Mouse (Mus musculus): ENCODE measurements around the gene Rbms3. TPM values are rescaled to one million over a fixed set of nuclear protein-coding genes. Genes with fewer than 3 reads are reported as not detected.
A peak's percentile ranks its signal among the peaks of the same experiment; 100 is the strongest.

Gene Rbms3
- total RNA-seq, 2 experiments from 2014 or later, result 66.4 to 73.5 TPM

DNA sequence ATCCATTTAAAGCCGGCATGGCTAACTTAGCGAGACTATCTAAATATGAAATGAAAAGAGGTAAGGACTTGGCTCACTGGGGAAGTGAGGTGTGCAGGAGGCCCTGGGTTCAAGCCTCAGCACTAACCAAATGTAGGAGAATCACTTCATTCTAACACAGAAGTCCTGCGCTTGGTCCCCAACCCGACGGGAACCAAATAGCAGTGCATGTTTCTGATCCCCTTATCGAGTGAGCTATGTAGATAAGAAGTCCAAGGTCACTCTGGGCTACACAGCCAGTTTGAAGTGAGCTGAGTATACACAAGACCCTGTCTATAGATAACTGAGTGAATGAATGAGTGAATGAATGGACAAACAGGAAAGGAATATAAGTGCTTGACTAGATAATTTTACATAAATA, 508.1 kb downstream of the Rbms3 start:
- DNase-seq (ENCODE audit: low spot score in 2 of 2), result no peak

DNA sequence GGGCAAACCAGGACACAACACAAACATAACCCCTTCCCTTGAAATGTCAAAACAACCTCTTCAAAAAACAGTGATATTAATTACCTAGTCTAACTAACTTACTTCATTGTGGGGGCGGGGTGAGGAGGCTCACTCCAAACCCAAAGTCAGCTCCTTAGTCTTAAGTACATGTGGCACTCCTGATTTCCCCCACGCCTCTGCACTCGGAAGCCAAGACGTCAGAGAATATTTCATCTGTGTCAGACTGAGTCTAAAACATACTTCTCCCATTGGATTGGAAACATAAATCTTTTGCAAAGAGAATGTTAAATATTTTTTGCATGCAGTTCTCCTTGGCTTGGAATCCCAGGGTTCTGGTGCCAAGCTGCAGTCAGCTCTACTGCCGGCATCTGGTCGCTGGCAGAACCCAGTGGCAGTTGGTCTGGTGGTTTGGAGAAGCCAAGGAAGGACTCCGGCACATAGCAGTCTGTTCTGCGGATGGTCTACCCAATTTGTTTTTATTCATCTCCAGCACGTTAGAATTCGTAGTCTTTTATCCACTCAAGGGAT, 512.5 kb downstream of the Rbms3 start:
- DNase-seq (ENCODE audit: low spot score in 2 of 2), result peak in 1 of 2 experiments; percentile 56

DNA sequence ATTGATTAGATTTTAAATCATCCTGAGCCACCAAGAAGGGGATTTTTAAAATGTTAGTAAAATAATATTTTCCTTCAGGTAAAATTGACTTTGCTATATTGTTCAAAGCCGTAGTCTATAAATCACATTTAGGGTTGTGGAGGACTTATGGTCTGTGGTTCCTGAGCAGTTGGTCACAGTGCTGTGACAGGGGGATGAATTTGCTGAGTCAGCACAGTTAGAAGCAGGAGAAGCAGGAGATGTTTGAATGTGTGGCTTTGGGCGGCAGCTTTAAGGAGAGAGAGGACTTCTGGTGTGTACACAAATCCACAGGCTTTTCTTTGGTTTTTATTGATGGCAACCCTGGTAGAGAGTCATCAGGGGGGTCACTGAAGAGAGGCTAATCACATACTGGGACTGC, 514.1 kb downstream of the Rbms3 start:
- DNase-seq (ENCODE audit: low spot score in 2 of 2), result no peak

DNA sequence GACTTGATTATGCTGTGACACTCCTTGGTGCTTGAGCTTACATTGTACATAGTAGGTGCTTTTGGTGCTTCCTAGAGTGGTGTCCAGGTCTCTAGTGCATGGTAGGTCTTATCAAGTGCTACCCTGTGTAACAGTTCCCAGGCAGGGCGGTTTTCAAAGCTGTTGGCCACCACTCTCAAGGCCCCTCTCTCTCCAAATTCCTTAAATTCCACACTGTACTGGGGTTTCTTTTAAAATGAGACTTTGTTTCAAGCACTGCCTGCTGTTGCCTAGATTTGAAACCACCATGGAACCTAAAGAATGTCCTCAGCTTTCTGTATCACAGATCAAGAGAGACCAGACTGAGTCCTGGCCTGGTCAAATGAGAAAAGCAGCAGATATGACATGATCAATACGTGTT, 516.1 kb downstream of the Rbms3 start:
- DNase-seq (ENCODE audit: low spot score in 2 of 2), result no peak

DNA sequence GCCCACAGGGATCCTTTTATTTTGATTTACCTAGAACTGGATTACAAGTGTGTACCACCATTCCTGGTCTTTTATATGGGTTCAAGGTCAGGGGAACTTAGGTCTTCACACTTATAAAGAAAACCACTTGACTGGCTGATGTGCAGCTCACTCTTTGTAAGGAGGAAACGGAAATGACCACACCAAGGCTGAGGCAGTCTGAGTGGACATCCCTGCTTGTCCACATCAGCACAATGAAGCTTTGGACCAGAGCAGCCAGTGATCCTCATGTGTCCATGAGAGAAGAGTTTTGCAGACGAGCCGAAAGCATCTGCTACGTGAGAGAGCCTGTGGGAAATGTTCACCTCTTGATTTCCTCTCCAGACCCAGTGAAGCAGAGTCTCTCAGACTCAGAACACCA, 521.8 kb downstream of the Rbms3 start:
- no peak for DNase-seq (ENCODE audit: low spot score in 2 of 2)

DNA sequence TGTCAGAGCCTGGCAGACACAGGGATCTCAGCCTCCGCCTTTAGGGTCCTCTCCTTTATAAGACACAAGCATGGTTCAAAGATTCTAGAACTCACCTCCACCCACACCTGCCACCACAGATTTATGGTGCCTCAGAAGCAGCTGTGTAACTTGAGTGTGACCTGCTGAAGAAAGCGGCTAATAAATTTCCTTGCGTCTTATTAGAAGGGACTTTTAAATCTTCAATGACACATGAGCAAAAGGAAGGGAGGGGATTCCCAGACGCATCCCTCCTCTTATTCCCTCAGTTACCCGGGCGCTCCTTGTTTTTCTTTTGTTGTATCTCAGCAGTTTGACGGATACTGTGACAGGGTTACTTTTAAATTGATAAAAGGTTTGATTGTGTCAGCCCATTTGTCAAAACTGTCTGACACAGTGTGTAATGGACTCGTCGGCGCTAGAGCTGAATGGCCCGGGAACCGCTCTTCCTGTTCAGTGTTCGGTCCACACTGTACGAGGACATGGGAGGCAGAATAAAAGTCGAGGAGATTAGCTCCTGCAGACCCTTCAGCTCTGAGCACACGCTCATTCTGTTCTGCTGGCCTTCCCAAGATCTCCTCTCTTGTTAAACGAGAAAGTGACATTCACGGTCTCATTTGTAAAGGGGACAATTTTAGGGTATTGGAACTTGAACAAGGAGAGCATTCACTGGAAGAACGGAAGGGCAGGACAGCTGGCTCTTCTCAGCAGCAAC, 527.3 kb downstream of the Rbms3 start:
- DNase-seq (ENCODE audit: low spot score in 2 of 2), result no peak

DNA sequence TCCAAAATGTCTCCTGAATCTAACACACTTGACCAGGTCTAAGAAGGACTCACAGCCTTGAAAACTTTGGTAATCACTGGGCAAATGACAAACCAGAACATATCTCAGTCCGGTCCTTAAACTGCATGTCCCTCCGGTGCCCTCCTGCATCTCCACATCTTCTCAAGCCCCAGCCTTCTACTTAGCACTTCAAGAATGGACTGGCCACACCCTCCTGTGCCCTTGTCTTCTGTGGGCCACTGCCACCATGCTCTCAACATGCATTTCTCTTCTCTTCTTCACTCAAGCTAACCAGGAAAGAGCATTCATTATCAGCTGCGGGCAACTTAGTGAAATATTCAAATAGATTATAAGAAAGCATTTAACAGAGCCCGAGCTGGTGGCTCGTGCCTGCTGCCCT, 529.5 kb downstream of the Rbms3 start:
- no peak for DNase-seq (ENCODE audit: low spot score in 2 of 2)

DNA sequence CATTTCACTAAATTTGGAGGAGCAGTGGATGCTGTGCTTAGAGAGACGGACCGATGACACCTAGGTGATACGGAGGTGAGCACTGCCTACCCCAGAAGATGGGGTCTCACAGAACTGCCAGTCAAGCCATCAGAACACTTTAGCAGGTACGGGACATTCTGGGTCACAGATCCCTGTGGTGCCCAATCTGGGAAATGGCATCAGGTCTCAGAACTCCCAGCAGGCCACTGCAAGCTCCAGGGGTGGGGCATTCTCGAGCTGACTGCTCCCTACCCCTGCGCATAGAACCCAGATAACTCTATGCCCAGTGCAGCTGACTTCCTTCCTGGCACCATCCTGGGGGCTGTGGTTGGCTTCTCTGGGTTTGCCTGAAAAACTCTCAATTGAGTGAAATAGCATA, 536.2 kb downstream of the Rbms3 start:
- no peak for DNase-seq (ENCODE audit: low spot score in 2 of 2)

DNA sequence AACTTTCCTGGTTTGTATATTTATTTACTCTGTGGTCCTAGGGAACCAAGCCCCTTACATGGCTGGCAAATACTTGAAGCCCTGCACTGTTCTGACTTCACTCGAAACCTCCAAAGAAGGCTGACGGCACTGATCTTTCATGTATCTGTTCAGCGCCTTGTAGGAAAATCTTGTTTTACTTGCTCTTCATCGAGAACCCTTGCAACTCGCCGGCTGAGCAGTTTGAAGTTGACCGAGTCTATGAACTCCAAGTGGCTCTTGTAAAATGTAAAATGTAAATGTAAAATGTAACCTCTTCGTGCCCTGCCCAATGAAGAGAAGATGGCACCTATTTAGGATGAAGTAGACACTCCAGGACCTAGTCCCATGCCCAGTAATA, 537.5 kb downstream of the Rbms3 start:
- no peak for DNase-seq (ENCODE audit: low spot score in 2 of 2)

DNA sequence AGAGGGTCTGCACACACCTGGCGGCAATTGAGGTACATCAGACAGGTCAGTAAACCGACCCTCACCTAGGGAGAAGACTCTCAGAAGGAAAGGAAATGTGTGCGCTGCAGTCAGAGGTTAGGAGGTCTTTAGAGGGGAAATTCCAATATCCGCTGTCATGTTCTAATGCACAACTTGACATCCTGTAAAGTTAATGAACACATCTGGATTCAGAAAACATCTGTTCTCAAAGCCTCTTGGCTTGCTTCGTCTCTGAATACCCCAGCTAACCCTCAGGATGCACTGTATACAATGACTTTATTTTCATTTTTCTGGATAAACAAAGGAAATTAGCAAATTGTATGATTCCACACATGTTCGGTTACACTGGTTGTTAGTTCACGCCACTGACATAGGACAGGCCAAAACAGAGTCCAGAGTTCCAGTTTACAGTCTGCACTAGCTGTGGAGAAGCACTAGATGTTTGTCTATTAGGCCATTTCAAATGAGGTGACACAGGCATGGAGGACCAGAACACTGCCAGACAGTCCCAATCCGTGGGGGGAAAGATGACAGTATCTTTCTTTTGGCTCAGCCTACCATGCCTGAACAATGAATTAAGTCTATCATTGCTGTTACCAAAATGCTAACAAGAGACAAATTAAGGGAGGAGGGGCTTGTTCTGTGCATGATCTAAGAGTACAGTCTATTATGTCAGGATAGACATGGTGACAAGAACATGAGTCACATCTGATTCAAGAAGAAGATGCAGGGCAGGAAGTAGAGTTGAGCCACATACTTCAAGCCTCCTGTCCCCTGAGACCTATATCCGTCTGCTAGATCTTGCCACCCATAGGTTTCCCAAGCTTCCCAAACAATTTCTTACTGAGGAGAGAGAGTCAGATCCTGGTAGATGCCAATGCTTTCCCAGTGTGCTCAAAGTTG, 538.2 kb downstream of the Rbms3 start:
- no peak for DNase-seq (ENCODE audit: low spot score in 2 of 2)

DNA sequence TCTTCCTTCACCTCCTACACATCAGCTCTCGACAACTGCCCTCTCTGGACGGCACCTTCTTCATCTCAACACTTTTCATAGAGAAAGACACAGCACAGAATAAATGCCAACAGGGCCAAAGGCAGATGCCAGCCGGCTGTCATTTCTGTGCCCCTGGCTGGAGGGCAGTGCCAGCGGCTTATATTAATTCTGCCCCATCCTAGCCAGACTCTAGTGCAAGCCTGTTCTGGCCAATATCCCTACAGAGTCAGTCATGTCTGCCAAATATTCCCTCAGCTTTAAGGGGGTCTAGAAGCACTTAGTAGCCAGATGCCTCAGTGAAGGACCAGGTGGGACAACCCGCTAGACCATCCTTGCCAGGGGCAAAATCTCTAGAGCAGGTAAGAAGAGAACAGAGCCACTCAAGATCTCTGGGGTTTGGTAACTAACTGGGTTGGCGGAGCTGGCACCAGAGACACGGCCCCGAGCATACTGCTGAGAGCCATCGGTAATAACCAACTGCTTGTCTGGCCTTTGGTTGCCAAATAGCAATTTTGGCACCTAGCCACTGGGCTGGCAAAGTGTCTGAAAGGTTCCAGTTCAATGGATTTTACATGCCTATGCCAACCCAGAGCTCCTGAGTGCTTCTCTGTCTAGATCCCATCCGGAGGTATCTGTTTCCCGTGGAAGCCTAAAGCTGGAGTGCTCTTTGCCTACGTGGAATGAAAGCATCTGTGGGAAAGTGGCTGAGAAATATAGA, 540.1 kb downstream of the Rbms3 start:
- DNase-seq (ENCODE audit: low spot score in 2 of 2), result peak in 1 of 2 experiments; percentile 36

DNA sequence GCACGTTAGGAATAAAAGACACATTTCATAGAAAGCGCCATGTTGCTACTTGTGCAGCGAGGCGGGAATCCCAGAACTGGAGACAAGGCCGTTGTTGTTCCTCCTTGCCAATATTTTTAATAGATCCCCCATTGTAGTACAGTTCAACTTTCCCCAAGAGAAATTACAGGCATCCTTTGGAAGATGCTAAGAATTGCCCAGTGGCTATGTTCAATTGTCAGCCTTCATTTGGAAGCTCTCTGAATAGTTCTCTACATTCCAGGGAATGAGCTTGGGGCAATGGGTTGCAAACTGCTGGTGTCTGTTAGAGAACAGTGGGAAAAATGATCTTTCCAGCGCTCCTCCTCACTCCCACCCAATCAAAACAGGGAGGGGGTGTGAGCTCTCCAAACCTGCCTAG, 541.4 kb downstream of the Rbms3 start:
- no peak for DNase-seq (ENCODE audit: low spot score in 2 of 2)

DNA sequence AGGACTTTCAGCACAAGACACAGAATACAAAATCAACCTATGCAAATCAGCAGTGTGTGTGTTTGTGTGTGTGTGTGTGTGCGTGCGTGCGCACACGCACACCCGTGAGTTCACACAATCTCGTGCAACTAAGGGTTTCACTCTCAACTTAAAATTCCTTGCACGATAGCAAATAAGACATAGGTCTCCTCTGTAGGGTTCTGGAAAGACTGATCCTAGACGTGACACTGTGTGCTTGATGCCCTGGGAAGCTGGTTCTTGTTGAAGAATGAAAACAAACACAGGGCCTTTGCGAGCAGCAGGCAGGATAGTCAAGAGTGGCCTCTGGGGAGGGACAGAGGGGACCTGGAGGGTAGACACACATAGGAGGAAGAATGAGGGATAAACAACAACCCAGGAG, 544.0 kb downstream of the Rbms3 start:
- DNase-seq (ENCODE audit: low spot score in 2 of 2), result no peak

DNA sequence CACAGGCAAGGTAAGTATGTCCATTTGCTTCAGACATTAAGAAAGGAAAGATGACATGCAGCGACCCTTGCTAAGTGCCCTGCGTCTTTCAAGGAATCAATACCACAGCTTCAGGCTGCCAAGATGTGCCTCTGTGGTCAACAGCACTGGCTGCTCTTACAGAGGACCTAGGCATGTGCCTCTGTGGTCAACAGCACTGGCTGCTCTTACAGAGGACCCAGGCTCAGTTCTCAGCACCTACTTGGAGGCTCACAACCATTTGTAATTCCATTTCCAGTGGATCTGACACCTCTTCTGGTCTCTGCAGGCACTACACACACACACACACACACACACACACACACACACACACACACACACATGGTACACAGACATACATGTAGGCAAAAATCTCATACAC, 545.2 kb downstream of the Rbms3 start:
- no peak for DNase-seq (ENCODE audit: low spot score in 2 of 2)

DNA sequence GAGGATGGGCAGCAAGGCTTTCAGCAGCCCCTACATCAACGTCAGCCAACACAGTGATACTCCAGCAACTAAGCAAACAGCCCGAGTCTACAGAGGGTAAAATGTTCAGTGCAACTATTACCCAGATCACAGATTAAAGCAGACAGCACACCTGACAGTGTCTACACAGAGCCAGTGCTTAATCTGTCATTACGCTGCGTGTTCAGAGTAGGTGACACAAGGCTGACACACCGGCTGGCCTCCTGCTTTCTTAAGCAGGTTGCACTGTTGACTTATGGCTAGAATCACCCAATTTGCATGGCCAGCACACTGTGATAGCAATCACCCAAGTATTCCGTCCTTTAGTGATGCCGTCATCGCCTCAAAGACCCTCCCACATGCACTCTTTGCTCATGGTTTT, 550.2 kb downstream of the Rbms3 start:
- no peak for DNase-seq (ENCODE audit: low spot score in 2 of 2)

DNA sequence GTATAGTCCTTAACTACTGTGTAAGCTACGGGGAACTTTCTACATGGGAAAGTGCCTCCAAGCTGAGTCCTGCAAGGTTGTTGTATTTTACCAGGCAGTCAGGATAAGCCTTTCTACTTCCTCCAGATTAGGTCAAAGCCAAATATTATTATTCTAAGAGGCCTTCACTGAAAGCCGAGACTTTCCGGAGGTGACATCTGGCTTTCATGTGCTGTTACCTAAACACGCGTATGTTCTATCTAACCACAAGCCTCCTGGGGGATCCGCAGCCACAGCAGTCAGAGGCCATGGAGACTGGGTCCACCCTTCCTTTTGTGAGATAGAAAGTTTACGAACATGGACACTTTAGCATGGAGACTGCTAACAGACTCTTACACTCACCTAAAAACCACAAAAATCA, 552.2 kb downstream of the Rbms3 start:
- no peak for DNase-seq (ENCODE audit: low spot score in 2 of 2)

DNA sequence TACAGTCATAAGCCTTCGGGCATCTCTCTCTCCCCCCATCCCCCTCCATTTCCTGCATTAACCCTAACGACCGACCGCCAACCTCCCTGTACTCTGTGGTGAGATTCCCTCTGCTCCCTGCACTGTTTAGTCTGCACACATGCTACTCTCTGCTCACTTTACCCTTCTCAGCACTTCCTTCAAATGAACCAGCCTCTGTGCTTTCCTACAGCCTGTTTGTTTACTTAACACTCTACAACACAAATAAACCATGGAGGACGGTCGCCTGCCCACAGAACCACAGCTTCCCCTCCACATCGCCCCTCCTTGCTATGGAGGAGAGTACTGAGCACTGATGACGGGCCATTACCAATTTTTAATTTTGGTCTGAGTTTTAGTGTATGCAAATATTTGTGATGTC, 552.9 kb downstream of the Rbms3 start:
- DNase-seq (ENCODE audit: low spot score in 2 of 2), result no peak

DNA sequence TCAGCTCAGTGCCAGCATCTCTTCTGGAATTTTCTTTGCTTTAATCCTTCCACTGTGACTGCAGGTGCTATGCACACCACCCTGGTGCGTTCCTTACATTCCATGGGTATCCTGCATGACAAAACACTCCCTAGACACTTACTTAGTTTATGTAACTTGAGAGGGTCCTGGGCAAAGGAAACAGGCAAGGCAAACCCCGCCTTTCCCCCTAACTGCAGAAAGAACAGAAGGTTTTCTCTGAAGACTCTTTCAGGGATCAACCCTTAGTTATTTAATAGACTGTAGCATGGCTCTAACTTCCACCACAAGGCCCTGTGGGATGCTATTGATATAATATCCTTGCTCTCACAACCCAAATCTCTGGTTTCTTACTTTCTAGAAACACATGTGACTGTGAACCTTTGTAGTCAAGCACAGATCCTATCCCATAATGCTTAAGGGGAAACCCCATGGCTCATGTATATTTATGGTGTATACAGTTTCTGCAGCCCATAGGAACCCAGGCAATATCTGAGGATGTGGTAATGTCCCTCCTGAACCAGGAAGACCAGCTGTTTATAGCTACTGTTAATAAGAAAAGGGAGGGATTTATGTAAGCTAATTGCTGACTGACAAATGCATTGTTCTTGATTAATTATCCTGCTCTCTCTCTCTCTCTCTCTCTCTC, 557.1 kb downstream of the Rbms3 start:
- no peak for DNase-seq (ENCODE audit: low spot score in 2 of 2)

DNA sequence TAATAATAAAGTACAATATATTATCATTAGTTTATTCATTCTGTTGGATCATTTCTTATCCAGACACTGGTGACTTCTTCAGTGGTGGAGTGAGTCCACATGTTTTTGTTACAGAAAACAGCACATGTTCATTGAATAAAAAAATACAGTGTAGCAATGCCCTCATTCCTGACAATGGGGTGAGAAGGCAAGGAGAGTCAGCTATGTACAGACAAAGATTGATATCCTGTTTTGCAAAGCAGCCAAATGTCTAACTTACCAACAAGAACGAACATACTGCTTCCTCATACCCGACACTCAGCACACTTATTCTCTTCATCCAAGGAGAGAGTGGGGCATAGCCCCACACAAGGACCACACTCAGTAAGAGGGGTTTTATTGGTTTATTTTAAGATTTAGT, 559.1 kb downstream of the Rbms3 start:
- no peak for DNase-seq (ENCODE audit: low spot score in 2 of 2)

DNA sequence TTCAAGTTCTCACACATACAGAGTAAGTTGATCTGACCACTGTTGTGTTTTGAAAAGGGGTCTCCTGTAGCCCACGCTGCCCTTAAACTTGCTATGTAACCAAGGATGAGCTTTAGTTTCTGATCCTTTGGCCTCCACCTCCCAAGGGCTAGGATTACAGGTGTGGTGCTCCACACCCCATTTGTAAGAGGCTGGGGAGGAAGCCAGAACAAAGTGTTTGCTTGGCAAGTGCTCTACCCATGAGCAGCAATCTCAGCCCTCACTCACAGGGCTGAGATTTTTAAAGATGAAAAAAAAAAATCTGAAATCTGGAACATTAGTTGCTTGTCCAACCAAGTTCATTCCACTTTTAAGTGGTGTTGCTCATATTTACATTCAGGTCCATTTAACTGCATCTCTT, 560.5 kb downstream of the Rbms3 start:
- no peak for DNase-seq (ENCODE audit: low spot score in 2 of 2)
